Mouse (Mus musculus) urinary bladder, postnatal 4 days (tissue): ENCODE data around the gene Xlr5c.
A peak's percentile ranks its signal among the peaks of the same experiment; 100 is the strongest.
"Not testable (repeated sequence)": the region's sequence is repeated elsewhere in the genome, so short reads cannot be mapped to it uniquely, and the experiment has no call there.

Source experiments
- DNase-seq, 2 experiments: peaks; one replicate each; pipeline ENCODE4 v3.0.0; 2021 to 2022; ENCODE audit warnings: low spot score in 2 of 2

The Xlr5c gene

DNA sequence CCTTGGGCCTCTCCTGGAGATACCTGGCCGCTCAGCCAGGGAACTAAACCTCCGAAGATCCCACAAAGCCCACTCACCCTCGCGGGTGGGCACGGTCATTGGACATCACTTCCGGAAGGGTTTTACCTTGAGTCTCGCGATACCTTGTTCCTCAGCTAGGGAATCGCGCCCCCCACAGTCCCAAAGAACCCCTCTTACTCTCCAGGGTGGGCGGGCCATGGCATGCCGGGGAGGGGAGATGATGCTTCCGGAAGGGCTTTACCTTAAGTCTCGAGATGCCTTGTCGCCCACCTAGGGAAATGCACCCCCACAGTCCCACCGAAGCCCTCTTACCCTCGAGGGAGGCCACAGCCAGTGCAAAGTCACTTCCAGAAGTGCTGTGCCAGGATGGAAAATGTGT, at the start of gene Xlr5c, which contains the start of gene Xlr5a:
TSS of gene Xlr5c (minus strand) at position 101 of the 400 bp plus-strand sequence.
TSS of gene Xlr5a (minus strand) at position 101 of the 400 bp plus-strand sequence.
- DNase-seq, result not testable (repeated sequence)

DNA sequence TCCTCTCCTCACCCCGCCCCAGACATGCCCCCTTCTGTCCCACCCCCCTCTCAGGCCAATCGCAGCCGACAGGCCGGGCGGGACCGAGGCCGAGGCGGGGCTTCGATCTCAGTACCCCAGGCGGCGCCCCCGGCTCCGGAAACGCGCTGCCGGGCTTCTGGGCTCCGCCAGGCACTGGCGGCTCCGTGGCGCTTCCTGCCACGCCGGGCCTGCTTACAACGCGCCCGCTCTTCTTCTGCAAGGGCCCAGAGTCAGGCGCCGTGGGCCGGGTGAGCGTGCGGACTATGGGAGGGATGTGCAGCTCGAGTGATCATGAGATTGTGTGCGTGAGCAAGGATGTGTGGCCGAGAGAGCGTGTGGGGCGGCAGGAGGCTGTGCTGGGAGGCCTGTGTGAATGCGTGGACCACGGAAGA, 49.7 kb upstream of the Xlr5c start, which contains the start of gene Zfp275:
TSS of gene Zfp275 (plus strand) at position 139 of the 413 bp plus-strand sequence.
- peak; percentile 75 to 76 for DNase-seq

DNA sequence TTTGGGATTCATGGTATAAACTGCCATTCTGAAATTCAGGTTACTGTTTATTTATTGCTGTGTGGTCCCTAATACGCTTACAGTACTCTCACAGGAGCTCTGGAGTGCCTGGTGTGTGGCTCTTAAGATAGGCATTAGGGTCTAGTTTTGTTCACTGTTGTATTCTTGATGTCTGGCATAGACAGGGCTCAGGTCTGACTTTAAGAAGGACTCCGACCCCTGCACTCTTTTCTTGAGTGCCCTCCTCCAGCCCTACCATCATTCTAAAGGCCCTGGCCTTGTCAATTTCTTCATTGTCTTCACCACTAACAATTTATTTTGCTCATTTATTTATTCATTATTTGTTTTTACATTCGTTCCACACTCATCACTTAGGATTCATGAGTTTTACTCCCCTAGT, 49.3 kb upstream of the Xlr5c start:
- no peak for DNase-seq

DNA sequence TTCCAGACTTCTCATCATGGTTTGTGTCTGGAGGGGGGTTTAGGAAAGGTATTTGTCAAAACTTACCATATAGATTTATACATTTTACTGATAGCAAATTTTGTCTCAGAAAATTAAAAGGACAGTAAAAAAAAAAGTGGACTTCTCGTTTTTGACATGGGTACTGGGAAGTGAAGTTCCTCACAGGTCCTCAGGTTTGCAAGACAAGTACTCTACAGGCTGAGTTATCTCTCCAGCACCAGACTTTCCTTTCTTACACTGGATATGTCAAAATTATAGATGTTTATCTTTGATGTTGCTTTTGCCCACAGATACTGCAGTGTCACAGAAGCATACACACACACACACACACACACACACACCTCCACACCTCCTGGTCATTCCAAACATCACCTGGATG, 48.7 kb upstream of the Xlr5c start:
- DNase-seq, result no peak

DNA sequence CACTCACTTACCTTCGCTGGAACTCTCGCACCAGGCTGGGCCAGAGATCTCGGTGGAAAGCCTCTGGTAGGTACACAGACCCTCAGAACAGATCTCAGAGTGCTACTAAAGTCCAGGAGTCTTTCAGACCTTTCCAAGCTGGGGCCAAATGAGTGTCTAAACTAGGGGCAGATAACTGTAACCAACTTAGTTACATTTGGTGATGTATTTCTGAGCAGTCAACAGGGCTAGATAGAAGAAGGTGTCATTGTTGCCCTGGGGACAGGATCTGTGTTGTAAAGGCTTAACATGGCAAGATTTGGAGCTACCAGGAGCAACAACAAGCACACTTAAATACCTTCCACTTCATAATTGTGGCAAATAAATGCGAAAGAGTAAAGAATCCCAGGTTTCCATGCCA, 44.0 kb upstream of the Xlr5c start, which contains the start of gene Gm45015:
TSS of gene Gm45015 (minus strand) at position 101 of the 400 bp plus-strand sequence.
- no peak for DNase-seq

DNA sequence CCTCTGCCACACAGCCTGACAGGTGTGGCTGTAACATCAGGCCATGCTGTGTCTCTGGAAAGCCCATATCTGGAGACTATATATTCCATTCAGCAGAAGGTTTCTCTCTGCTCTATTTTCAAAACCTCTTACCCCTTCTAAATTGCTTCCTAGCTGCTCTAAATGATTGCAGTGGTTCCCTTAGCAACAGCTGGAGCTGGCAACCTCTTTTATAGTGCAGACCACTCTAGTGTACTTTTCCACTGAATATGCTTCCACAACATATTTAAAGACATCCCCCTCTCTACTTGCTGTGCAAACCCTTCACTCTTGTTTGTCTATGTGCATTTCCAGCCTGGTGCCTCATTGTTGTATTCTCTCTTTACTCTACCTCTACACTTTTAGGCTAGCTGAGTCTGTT, 40.8 kb upstream of the Xlr5c start:
- DNase-seq, result no peak

DNA sequence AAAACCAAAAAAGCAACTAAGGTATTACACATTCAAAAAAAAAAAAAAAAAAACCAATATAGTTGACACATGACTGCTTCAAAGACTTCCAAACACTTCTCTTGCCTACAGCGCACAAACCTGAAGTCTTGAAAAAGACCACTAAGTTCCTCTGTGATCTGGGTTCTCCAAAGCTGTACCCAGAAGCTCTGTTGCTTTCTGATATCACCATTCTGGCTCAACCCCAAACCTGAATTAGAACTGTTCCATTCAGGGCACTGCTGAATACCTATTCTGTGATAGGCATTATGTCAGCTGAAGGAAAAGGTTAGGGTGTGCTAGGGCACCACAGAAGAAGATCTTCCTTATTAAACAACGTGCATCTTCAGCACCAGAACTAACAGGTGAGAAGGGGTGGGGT, 34.4 kb upstream of the Xlr5c start:
- no peak for DNase-seq

DNA sequence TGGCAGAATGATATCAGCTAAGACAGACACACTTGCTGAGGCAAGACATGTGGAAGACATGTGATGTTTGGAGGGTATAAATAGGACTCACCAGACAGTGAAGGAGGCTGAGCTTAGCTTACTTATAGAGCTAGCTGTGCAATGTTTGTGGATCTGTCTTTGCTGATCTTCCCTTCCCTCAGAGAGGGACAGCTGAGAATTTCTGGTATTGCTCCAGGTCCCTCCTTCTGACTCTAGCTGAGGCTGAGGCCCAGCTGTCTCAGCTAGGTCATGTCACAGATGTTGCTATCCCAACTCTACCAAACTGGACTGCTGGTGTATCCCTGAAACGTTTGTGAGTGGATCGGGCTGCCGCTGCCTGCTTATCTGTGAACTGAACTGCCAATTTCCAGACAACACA, 28.3 kb upstream of the Xlr5c start:
- no peak for DNase-seq

DNA sequence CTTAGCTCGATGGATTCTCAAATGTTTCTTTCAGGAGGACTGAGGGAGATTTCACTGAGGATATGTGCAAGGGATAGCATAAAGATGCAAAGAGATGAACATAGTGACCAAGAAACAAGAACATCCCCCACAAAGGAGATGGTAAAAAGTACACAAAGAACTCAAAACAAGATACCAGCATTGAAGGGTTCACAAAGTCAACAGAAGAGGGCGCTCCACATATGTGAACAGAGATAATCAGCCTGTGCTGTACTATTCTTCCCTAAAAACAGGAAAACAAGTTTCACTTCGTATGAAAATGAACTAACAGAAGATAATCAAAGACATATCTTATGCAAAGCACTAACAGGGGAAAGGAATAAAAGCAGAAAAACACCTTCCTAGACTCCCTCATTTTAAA, 19.7 kb upstream of the Xlr5c start:
- DNase-seq, result no peak

DNA sequence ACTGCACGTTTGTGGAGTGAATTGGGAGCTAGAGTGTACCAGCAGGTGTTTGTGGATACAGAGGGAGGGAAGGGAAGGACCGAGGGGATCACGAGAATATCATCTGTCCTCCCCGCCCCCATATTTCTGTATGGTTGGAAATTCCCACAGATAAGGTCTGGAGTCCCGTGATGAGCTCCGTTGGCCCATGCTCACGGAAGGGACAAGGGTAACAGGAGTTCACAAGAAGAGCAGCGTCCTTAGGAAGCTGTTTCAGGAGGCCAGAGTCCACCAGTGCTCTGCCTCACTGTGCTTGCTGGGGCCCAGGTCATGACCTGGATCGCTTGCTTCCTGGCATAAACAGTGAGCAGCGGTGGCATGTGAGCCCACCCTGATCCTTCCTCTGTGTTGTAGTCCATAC, 3.0 kb upstream of the Xlr5c start:
- not testable (repeated sequence) for DNase-seq

DNA sequence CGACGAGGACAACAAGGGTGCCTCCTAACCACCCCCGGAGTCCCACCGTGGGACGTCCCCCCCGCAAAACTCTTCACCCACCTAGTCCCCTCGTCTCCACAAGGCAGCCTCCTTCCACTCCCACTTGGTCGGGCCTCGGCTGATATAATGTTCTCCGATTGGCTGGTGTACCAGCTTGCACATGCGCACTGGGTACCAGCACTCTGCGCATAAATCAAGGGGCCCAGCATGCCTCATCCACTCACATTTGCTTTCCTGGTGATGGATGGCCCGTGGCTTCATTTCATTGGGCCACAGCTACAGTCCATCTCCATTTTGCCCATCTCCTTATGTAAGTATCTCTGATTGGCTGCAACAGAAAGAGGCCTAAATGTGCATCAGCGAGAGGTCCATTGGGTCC, 27.5 kb downstream of the Xlr5c start, which contains the start of gene Xlr3c:
TSS of gene Xlr3c (minus strand) at position 121 of the 400 bp plus-strand sequence.
- not testable (repeated sequence) for DNase-seq

DNA sequence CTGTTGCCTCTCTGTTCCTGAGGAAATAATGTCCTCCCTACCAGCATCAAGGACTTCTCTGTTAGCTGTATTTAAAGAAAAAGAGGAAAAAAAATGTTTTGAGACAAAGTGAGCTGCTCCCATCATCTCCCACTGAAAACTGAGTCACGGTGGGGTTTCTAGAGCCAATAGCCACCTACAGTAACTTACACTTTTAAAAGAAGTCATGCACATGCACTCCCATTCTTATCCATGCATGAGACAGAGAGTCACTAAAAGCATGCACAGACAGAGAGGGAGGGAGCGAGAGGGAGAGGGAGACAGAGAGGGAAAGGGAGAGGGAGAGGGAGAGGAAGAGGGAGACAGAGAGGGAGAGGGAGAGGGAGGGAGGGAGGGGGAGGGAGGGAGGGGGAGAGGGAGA, 30.3 kb downstream of the Xlr5c start:
- DNase-seq, result not testable (repeated sequence)

DNA sequence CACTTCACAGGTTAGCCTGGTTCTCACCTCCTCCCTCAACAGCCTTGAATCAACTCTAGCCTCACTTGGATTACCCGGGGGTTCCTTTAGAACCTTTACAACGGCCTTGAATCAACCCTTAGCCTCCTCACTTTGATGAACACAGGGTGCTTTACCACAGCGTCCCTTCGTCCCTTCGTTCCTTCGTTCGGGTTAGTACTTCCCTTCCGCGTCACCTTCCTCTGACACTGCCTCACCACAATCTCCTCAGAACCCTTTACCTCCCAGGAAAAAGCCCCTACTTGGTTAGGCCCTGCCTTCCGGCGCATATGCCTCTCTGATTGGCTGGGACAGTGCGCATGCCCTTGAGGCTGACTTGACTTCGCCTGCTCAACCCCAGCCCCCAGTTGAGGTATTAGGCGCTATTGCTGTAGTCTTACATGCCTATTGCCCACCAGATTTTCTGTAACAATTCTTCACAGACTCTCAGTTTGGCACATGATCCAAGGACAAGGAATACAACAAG, 49.9 kb downstream of the Xlr5c start, which contains the start of gene Xlr4c:
TSS of gene Xlr4c (minus strand) at position 310 of the 505 bp plus-strand sequence.
- DNase-seq, result not testable (repeated sequence)
